Mouse (Mus musculus) ES-E14 (cell line): Measurements from ENCODE around the gene 4930579F01Rik.

Experiments
- HCFC1 ChIP-seq: IDR thresholded peaks from 2 replicates; pipeline ENCODE4 v1.6.1; 2012; ENCODE audit warnings: low read length, inconsistent platforms, borderline replicate concordance; ENCODE audit not compliant: insufficient read depth
- MAFK ChIP-seq: IDR thresholded peaks from 2 replicates; pipeline ENCODE4 v1.6.1; 2014; ENCODE audit warnings: mild to moderate bottlenecking, low read depth, low read length, inconsistent platforms; ENCODE audit not compliant: insufficient read depth

GRCm38 (mm10) chr3:138225853-138226252 lies 32.2 kb upstream of the 4930579F01Rik start:
- no peak for TF ChIP-seq HCFC1
- TF ChIP-seq MAFK, result no peak
